Mouse (Mus musculus): Measurements from ENCODE around the gene Cux1.

The Cux1 gene

GRCm38 (mm10) chr5:136396699-136397098 lies 170.6 kb downstream of the Cux1 start:
- in situ Hi-C loops (cut with MboI; ENCODE audit: unreplicated experiment in 2 of 2), result loop anchor here in 1 of 2 experiments (25.0 kb wide), 1 partner anchor 166 kb away; the partner anchor contains the start of gene Cux1

- in situ Hi-C loops (cut with MboI; ENCODE audit: unreplicated experiment in 2 of 2), result loop anchor here in 1 of 2 experiments (25.0 kb wide), 1 partner anchor 166 kb away; the partner anchor contains the start of gene Cux1
These were observed 171.0 kb downstream of the Cux1 start for GRCm38 (mm10) chr5:136396256-136396655.

DNA sequence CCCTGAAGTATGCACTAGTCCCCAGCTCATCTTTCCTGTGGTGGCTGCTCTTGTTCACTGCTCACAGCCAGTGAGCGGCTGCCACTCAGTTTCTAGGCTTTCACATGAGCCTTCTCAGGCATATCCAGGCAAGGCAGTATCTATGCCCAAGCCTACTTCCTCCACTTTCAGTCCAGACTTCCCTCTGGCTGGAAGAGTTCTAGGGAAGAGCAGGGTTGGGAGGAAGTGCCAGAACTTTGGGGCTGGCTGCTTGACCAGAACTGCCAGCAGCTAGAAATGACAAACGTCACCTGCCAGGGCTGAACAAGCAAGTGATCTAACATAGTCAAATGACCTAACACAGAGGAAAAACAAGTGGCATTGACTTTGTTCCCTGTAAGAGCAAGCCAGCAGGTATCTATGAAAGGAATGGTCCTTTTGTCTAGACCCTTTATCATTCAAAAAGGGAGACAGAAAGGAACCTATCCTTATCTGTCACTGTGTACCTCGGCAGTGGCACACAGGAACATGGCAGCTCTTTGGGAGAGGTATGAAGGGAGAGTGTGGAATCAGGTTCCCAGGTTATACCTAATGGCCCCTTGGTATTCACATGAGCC lies 171.6 kb downstream of the Cux1 start:
- in situ Hi-C loops (cut with MboI; ENCODE audit: unreplicated experiment in 2 of 2), result loop anchor here in 1 of 2 experiments (25.0 kb wide), 1 partner anchor 167 kb away; the partner anchor contains the start of gene Cux1

DNA sequence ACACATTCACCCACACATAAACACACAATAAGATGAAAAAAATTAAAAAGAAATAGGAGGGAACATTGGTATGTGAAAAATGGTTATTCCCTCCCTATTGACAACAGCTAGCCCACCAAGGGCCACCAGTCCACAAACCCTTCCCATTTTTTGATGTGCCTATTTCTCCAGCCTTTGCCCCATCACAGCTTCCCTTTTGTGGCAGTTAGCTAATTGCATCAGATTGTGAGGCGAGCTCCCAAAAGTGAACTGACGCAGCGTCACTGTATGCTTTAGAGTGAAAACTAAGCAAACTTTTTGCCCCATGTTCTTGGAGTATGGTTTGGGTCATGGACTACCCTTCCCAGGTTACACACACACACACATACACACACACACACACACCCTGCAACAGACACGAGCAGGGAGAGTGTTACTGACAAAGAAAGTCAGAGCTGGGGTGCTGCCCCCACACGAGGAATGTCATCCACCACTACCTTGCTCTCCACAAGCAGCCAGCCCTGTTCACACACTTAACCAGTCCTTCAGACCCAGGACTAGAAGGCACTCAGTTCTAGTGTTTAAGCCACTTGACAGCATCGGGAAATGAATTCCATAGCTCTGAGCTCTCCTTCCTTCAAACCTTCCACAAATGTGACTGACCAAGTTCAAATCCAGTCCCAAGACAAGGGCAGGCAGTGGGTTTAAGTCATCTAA lies 172.6 kb downstream of the Cux1 start:
- in situ Hi-C loops (cut with MboI; ENCODE audit: unreplicated experiment in 2 of 2), result loop anchor here in 1 of 2 experiments (25.0 kb wide), 1 partner anchor 168 kb away; the partner anchor contains the start of gene Cux1

DNA sequence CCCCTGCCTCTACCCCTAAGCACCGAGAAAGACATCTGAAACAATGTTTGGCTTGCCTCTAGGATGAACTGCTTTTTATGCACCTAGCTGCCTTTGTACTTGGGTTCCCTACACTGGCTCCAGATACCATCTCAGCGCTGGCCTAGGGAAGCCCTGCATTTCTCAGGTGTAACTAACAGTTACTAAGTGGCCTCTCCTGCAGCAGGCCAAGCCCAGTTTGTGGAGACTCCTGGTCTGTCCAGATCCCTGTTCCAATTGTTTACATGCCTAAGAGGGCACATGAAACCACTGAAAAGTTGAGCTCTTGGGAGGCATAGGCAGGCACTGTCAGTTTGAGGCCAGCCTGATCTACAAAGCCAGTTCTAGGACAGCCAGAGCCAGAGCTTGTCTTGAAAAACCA lies 173.7 kb downstream of the Cux1 start:
- in situ Hi-C loops (cut with MboI; ENCODE audit: unreplicated experiment in 2 of 2), result loop anchor here in 1 of 2 experiments (25.0 kb wide), 1 partner anchor 169 kb away; the partner anchor contains the start of gene Cux1

GRCm38 (mm10) chr5:136386757-136387156 lies 180.5 kb downstream of the Cux1 start:
- in situ Hi-C loops (cut with MboI; ENCODE audit: unreplicated experiment in 2 of 2), result loop anchor here in 1 of 2 experiments (25.0 kb wide), 1 partner anchor 176 kb away; the partner anchor contains the start of gene Cux1

DNA sequence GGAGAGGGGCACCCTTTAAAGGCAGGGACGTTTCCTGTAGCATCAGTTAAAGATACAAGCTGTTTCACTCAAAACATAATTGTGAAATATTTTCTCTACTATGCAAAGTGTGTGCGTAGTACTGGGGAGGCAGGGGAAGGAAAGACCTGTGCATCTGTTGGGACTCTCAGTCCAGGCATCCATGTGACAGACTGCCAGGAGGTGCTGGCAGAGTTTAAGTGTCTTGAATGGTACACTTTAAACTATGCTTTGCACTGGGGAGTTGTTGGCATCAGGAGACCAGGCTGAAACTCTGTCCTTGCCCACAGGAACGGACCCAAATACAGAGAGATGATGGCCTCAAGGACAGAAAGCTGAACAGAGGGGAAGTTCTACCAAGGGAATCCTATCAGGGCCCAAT lies 182.1 kb downstream of the Cux1 start:
- in situ Hi-C loops (cut with MboI; ENCODE audit: unreplicated experiment in 2 of 2), result loop anchor here in 1 of 2 experiments (25.0 kb wide), 1 partner anchor 177 kb away; the partner anchor contains the start of gene Cux1

DNA sequence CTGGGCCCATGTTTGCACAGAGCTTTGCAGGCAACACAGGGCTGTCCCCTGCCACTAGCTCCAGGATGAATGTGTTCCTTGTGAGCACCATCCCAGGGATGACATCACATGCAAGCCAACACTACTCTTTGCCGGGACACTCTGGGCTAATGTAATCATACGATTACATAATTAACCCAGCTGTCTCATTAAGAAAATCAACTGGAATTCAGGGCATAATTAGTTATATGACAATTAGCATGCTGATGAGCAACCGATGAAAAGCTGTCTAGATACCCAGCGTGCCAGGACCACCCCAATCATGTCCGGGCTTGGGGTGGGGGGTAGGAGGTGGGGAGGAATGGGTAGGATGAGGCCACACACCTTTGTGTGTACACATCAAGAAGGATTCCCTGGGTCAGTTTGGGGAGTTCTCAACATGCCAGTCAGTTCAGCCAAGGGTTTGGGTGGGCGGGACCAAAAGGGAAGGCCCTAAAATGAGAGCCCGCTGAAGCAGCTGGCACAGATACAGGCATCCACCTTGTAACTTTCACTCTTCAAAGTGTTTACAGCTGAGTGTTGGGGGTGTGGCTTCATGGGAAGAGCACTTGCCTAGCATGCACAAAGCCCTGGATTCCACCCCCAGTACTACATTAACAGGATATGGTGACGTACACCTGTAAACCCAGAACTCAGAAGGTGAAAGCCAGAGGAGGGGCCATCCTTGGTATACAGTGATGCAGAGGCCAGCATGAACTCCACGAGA lies 184.9 kb downstream of the Cux1 start:
- in situ Hi-C loops (cut with MboI; ENCODE audit: unreplicated experiment in 2 of 2), result loop anchor here in 1 of 2 experiments (25.0 kb wide), 1 partner anchor 180 kb away; the partner anchor contains the start of gene Cux1

GRCm38 (mm10) chr5:136379405-136379804 lies 187.9 kb downstream of the Cux1 start:
- in situ Hi-C loops (cut with MboI; ENCODE audit: unreplicated experiment in 2 of 2), result loop anchor here (5.0 to 25.0 kb wide), 2 partner anchors 183 to 328 kb away; partner anchors contain the start of gene Cux1 (in 1 of the 2)

- in situ Hi-C loops (cut with MboI; ENCODE audit: unreplicated experiment in 2 of 2), result loop anchor here (5.0 to 25.0 kb wide), 2 partner anchors 185 to 330 kb away; partner anchors contain the start of gene Cux1 (in 1 of the 2)
These were observed 190.2 kb downstream of the Cux1 start for GRCm38 (mm10) chr5:136377101-136377500.

DNA sequence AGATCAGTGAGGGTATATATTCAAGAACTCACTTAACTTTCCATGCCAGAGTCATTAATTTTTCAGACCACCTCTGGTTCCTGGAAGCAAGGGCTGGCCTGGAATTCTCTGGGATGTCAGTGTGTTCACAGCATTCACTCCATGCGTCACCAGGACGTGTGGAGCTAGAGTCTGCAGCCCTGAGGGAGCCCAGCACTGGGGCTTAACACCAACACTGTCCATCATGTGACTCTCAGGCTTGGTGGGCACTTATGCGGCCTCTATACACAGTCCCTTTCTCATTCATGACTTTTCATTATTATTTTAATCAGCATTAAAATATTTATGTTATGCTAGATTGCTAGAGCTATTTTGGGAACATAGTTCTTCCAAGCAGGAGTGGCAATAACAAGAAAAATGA lies 191.9 kb downstream of the Cux1 start:
- in situ Hi-C loops (cut with MboI; ENCODE audit: unreplicated experiment in 2 of 2), result loop anchor here (5.0 to 25.0 kb wide), 2 partner anchors 187 to 332 kb away; partner anchors contain the start of gene Cux1 (in 1 of the 2)

GRCm38 (mm10) chr5:136372276-136372675 lies 195.0 kb downstream of the Cux1 start:
- in situ Hi-C loops (cut with MboI; ENCODE audit: unreplicated experiment in 2 of 2), result loop anchor here in 1 of 2 experiments (5.0 kb wide), 2 partner anchors 95 to 195 kb away; partner anchors contain the start of gene Cux1

GRCm38 (mm10) chr5:136363421-136363820 lies 203.9 kb downstream of the Cux1 start:
- in situ Hi-C loops (cut with MboI; ENCODE audit: unreplicated experiment in 2 of 2), result no loop called here

DNA sequence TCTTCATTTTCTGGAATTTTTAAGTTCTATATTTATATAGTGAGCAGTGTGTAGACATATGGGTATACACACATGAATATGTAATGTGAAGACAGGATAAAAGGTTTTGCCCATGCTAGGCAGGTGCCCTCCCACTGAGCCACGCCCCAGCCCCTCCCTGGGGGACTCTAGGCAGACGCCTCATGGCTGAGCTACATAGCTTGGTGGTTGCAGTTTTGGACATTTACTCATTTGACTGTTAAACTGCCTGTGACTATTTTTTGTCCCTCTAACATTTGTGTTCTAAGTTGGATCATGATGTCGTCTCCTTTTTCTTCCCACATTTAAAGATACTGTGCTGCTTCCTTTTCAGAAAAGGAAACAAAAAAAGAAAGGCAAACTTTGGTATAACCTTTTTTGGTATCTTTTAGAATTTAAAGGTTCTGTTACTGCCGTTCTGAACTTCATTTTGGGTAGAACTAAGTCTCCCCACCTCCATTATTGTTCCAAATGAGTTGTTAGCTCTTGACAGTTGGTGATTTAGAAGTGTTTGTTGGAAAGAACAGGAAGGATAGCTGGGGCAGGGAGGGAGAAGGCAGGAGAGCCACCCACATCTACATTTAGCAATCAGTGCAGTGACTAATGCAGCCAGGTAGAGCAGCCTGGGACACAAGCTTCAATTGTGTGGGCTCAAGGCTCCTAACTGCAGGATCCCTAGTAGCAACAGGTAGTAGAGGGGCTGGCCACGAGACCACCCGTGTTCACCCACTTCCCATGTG lies 204.6 kb downstream of the Cux1 start:
- in situ Hi-C loops (cut with MboI; ENCODE audit: unreplicated experiment in 2 of 2), result no loop called here

DNA sequence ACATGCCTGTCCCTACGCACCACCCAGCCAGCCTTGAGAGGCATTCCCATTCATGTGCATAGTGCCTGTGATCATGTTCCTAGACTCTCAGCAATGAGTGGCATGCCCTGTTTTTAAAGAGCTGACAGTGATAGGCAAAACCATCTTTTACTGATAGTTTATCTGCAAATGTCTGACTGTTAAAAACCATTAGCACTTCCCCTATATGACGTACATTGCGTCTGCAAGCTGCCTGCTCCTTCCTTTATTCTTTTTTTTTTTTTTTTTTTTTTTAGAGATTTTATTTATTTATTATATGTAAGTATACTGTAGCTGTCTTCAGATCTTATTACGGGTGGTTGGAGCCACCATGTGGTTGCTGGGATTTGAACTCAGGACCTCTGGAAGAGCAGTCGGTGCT lies 205.3 kb downstream of the Cux1 start:
- in situ Hi-C loops (cut with MboI; ENCODE audit: unreplicated experiment in 2 of 2), result no loop called here

DNA sequence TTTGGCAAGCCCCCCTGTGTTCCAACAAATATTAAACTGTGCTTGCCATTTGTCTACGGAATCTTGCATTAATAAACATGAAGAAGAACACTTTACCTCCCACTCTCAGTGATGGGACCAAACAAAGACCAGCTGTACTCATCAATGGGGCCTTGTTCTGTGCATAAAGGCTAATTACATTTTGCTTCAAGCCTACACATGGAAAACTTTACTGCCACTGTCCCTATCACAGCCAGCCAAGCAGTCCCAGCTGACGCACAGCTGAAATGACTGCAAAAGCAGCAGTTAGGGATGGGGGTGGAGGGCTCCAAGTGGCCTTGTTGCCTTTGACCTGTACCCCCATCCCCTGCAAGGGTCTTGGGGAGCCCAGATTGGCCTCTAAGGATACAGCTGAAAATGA lies 210.1 kb downstream of the Cux1 start:
- in situ Hi-C loops (cut with MboI; ENCODE audit: unreplicated experiment in 2 of 2), result no loop called here

DNA sequence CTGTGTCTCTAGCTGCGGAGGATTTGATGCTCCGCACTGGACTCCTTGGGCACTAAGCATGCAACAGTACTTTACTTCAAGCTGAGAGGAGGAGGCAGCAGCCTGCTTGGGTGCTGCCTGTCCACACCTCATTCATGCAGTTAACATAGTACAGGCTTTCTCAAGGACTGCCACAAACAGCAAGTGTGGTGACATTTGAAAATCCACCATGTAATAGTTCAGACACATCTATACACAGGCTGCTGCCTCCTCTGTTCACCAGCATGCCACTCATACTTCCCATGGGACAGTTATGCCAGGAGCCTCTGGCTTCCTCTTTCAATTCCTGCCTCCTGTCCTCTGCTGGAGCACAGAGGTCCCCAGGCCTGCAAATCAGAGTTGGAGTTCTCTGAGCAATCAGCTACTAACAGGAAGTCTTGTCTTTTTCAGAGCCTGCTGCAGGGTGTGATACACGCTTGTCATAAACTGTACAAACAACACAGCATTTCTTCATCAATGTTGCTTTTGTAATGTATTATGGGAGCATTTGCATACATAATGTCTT lies 211.6 kb downstream of the Cux1 start:
- in situ Hi-C loops (cut with MboI; ENCODE audit: unreplicated experiment in 2 of 2), result no loop called here

DNA sequence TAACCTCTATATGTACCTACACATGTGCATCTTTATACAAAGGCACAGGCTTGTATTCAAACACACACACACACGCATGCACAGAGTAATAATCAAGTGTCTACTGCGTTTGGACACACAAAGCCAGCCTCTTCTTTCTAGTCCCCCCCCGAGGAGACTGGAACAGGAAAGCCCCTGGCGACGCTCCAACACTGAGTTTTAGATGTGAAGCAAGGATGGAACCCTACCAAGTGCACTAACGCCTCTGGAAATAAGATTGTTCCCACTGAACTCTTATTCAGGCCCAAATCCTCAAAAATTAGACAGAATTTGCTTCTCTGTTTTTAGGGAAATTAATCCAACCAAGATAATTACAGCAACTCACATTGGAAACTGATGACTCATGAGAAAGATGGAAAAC lies 212.6 kb downstream of the Cux1 start:
- in situ Hi-C loops (cut with MboI; ENCODE audit: unreplicated experiment in 2 of 2), result no loop called here

- in situ Hi-C loops (cut with MboI; ENCODE audit: unreplicated experiment in 2 of 2), result no loop called here
These were observed 214.2 kb downstream of the Cux1 start for GRCm38 (mm10) chr5:136353114-136353513.
